Mouse (Mus musculus) left cerebral cortex, postnatal 14 days (tissue): ENCODE results near the gene Gm20388. TPM values are rescaled to one million over a fixed set of nuclear protein-coding genes. Genes with fewer than 3 reads are reported as not detected.
"Not testable (repeated sequence)": the region's sequence is repeated elsewhere in the genome, so short reads cannot be mapped to it uniquely, and the experiment has no call there.

Experiments used
- DNase-seq, 2 experiments: peaks; one replicate each; pipeline ENCODE4 v3.0.0; 2021 to 2022; ENCODE audit warnings: low spot score in 2 of 2, mixed read lengths in 1 of 2
- intact Hi-C: fragments of 180-260 bp; cut with DNase I; formaldehyde crosslinking; loops from one replicate; pipeline ENCODE4 v1.15.1; 2025
- total RNA-seq, 2 experiments: library from RNA; stranded (reverse); gene quantifications; 2 replicates each; pipeline ENCODE4 v1.2.3; 2021

Gene Gm20388
- total RNA-seq, 2 experiments from 2014 or later, result 2.8 to 7.3 TPM

GRCm38 (mm10) chr8:123253451-123254098 is 3342.9 kb downstream of the Gm20388 start:
- intact Hi-C loops, result no loop called here
- no peak for DNase-seq

GRCm38 (mm10) chr8:123254099-123254885 is 3343.7 kb downstream of the Gm20388 start, which contains the start of the genes Zfp276 and Vps9d1:
Gene Zfp276 (plus strand): TSS chr8:123254195.
Gene Vps9d1 (minus strand): TSS chr8:123254348.
- DNase-seq, result peak in 1 of 2 experiments; percentile 87
- intact Hi-C loops, result no loop called here

GRCm38 (mm10) chr8:123255170-123255569 is 3344.5 kb downstream of the Gm20388 start:
- DNase-seq, result no peak
- intact Hi-C loops, result no loop called here

- intact Hi-C loops, result no loop called here
- DNase-seq, result peak in 1 of 2 experiments; percentile 37
Measured at GRCm38 (mm10) chr8:123257114-123257513, 3346.5 kb downstream of the Gm20388 start.

- DNase-seq, intact Hi-C loops: not testable (repeated sequence)
Measured at GRCm38 (mm10) chr8:123257593-123257992, 3347.0 kb downstream of the Gm20388 start.

- intact Hi-C loops, result no loop called here
- no peak for DNase-seq
Measured at GRCm38 (mm10) chr8:123267926-123268656, 3357.4 kb downstream of the Gm20388 start.

GRCm38 (mm10) chr8:123271147-123271546 is 3360.5 kb downstream of the Gm20388 start:
- no peak for DNase-seq
- intact Hi-C loops, result no loop called here

- intact Hi-C loops, result no loop called here
- DNase-seq, result no peak
Measured at GRCm38 (mm10) chr8:123271901-123272300, 3361.3 kb downstream of the Gm20388 start.

GRCm38 (mm10) chr8:123274447-123274846 is 3363.8 kb downstream of the Gm20388 start:
- no peak for DNase-seq
- intact Hi-C loops, result no loop called here

- no peak for DNase-seq
- intact Hi-C loops, result no loop called here
Measured at GRCm38 (mm10) chr8:123275096-123275495, 3364.5 kb downstream of the Gm20388 start.

- intact Hi-C loops, result no loop called here
- DNase-seq, result no peak
Measured at GRCm38 (mm10) chr8:123278445-123278844, 3367.8 kb downstream of the Gm20388 start.

GRCm38 (mm10) chr8:123279828-123280227 is 3369.2 kb downstream of the Gm20388 start:
- no peak for DNase-seq
- intact Hi-C loops, result no loop called here

- intact Hi-C loops, result no loop called here
Measured at GRCm38 (mm10) chr8:123280302-123281094, 3369.9 kb downstream of the Gm20388 start.

GRCm38 (mm10) chr8:123282994-123283393 is 3372.4 kb downstream of the Gm20388 start:
- DNase-seq, intact Hi-C loops: not testable (repeated sequence)

More at GRCm38 (mm10) chr8:123280302-123281094, 3369.9 kb downstream of the Gm20388 start:
- DNase-seq, result no peak

GRCm38 (mm10) chr8:123283991-123284390 is 3373.3 kb downstream of the Gm20388 start:
- intact Hi-C loops, result no loop called here
- DNase-seq, result no peak

- DNase-seq, result no peak
- intact Hi-C loops, result no loop called here
Measured at GRCm38 (mm10) chr8:123284493-123284892, 3373.9 kb downstream of the Gm20388 start.

- no peak for DNase-seq
- intact Hi-C loops, result no loop called here
Measured at GRCm38 (mm10) chr8:123287362-123287761, 3376.7 kb downstream of the Gm20388 start.

GRCm38 (mm10) chr8:123290166-123290565 is 3379.5 kb downstream of the Gm20388 start:
- peak; percentile 51 to 64 for DNase-seq
- intact Hi-C loops, result loop anchor here (10.0 kb wide), 1 partner anchor 175 kb away; the partner anchor contains the start of gene Cpne7

GRCm38 (mm10) chr8:123290679-123291078 is 3380.0 kb downstream of the Gm20388 start:
- DNase-seq, result no peak
- intact Hi-C loops, result loop anchor here (10.0 kb wide), 1 partner anchor 176 kb away; the partner anchor contains the start of gene Cpne7
